ENCODE assay signal across 11 mouse cellular contexts in genomic region chr17:77734413-77735024, GRCm38 (mm10).
"Had no signal": no experiment of that assay in that cellular context is flagged by ENCODE, and none has a peak within 500 bp of the region (broad histone marks: within the 10 kb centered on the region; RNA-seq: fewer than 3 reads in every experiment).

No protein-coding gene starts in this region.

- DNase-seq: layer of hippocampus, adult 9-11 months; layer of hippocampus, postnatal 36 days; liver, embryonic 13.5 days; lung, adult 18-20 months; right cerebral cortex, postnatal 4 days; spleen, adult 18-20 months; thymus, postnatal 4 days had no signal

- H3K27me3 ChIP-seq: limb, embryonic 15.5 days; liver, embryonic 13.5 days; midbrain, embryonic 13.5 days; neural tube, embryonic 12.5 days had no signal

- H3K9me3 ChIP-seq: limb, embryonic 15.5 days; liver, embryonic 13.5 days; midbrain, embryonic 13.5 days; neural tube, embryonic 12.5 days had no signal

- H3K36me3 ChIP-seq: limb, embryonic 15.5 days; liver, embryonic 13.5 days; midbrain, embryonic 13.5 days; neural tube, embryonic 12.5 days had no signal

- H3K27ac ChIP-seq: hindbrain, postnatal 0 days; limb, embryonic 15.5 days; liver, embryonic 13.5 days; midbrain, embryonic 13.5 days; neural tube, embryonic 12.5 days had no signal

- H3K4me3 ChIP-seq: limb, embryonic 15.5 days; liver, embryonic 13.5 days; midbrain, embryonic 13.5 days; neural tube, embryonic 12.5 days had no signal

- H3K4me1 ChIP-seq: limb, embryonic 15.5 days; liver, embryonic 13.5 days; midbrain, embryonic 13.5 days; neural tube, embryonic 12.5 days had no signal

- ATAC-seq: hindbrain, postnatal 0 days; midbrain, embryonic 13.5 days had no signal

- H3K4me2 ChIP-seq: limb, embryonic 15.5 days; liver, embryonic 13.5 days; midbrain, embryonic 13.5 days; neural tube, embryonic 12.5 days had no signal

- H3K9ac ChIP-seq: limb, embryonic 15.5 days; liver, embryonic 13.5 days; midbrain, embryonic 13.5 days; neural tube, embryonic 12.5 days had no signal
